Mouse (Mus musculus) cerebellum, adult 2 months (tissue): Measurements from ENCODE around the gene Mgat4b. TPM values are rescaled to one million over a fixed set of nuclear protein-coding genes. Genes with fewer than 3 reads are reported as not detected.

ENCODE experiments used
- DNase-seq, 2 experiments: peaks; one replicate each; pipeline ENCODE4 v3.0.0; 2021
- H3K27ac ChIP-seq: fragments of 200-500 bp; 2 replicates; pipeline ENCODE4 v1.5.1; 2012; ENCODE audit warnings: low read length, control low read depth, inconsistent platforms; ENCODE audit not compliant: insufficient read depth
- H3K27me3 ChIP-seq: fragments of 200-500 bp; 2 replicates; pipeline ENCODE4 v1.6.1; 2012; ENCODE audit warnings: inconsistent platforms, mild to moderate bottlenecking, low read length, moderate library complexity; ENCODE audit not compliant: control insufficient read depth, insufficient read depth
- H3K4me1 ChIP-seq: fragments of 200-500 bp; 2 replicates; pipeline ENCODE4 v1.6.1; 2011; ENCODE audit warnings: low read length; ENCODE audit not compliant: control insufficient read depth, insufficient read depth
- H3K4me3 ChIP-seq: fragments of 200-500 bp; replicated peaks from 2 replicates; pipeline ENCODE3; 2011; ENCODE audit warnings: mild to moderate bottlenecking, low read depth, low read length, control low read depth; ENCODE audit not compliant: insufficient read depth
- CTCF ChIP-seq: fragments of 200-500 bp; IDR thresholded peaks from 2 replicates; pipeline ENCODE4 v1.5.1; 2011; ENCODE audit warnings: low read depth, mild to moderate bottlenecking, control low read depth, low read length, moderate library complexity, borderline replicate concordance; ENCODE audit not compliant: insufficient read depth
- POLR2A ChIP-seq: fragments of 200-500 bp; IDR thresholded peaks from 2 replicates; pipeline ENCODE4 v1.6.1; 2011; ENCODE audit warnings: low read length, control low read depth, borderline replicate concordance; ENCODE audit not compliant: insufficient read depth
- WGBS: fragments of 180-500 bp; shearing (Covaris S2); methylation state at CpG from one replicate; pipeline ENCODE4 v1.1.7; 2018; 5-methylcytosine and 5-hydroxymethylcytosine counted together
- polyA plus RNA-seq: library from polyadenylated mRNA; depleted of rRNA; stranded (reverse); fragments of >200 nt; gene quantifications from 2 replicates; pipeline ENCODE4 v1.2.3, GENCODE M21; 2012

The Mgat4b gene
- polyA plus RNA-seq, 1 experiment, result 65.1 TPM

GRCm38 (mm10) chr11:50177111-50177510 is 33.6 kb upstream of the Mgat4b start:
- WGBS, result 59% methylated on average over 6 of the region's 6 CpGs
- Histone ChIP-seq H3K27ac (no peak overlapping the region), H3K4me3 (no peak overlapping the region), H3K27me3 (no peaks in the 10 kb centered on the region), H3K4me1 (peaks cover 4% of the 10 kb centered on the region; the same call in 1 of the 2 replicates)
- DNase-seq, result no peak
- no peak for TF ChIP-seq POLR2A
- TF ChIP-seq CTCF, result no peak

- no peak overlapping the region for H3K27ac ChIP-seq
- DNase-seq, result no peak
- H3K4me3 ChIP-seq, result no peak overlapping the region
- H3K27me3 ChIP-seq, result no peaks in the 10 kb centered on the region
- TF ChIP-seq CTCF, result no peak
- no peak for TF ChIP-seq POLR2A
- WGBS, result 89% methylated on average over 5 of the region's 5 CpGs
- H3K4me1 ChIP-seq, result peaks cover 4% of the 10 kb centered on the region; the same call in 1 of the 2 replicates
These were observed 31.9 kb upstream of the Mgat4b start for GRCm38 (mm10) chr11:50178532-50179488.

GRCm38 (mm10) chr11:50180478-50181231 is 30.0 kb upstream of the Mgat4b start:
- H3K27me3 ChIP-seq, result no peaks in the 10 kb centered on the region
- 74% methylated on average over 6 of the region's 6 CpGs for WGBS
- no peak overlapping the region for H3K27ac ChIP-seq
- DNase-seq, result no peak
- TF ChIP-seq CTCF (no peak), POLR2A (no peak)
- H3K4me1 ChIP-seq, result peaks cover 4% of the 10 kb centered on the region; the same call in 1 of the 2 replicates
- H3K4me3 ChIP-seq, result no peak overlapping the region

GRCm38 (mm10) chr11:50182702-50183101 is 28.0 kb upstream of the Mgat4b start:
- 91% methylated on average over 4 of the region's 4 CpGs for WGBS
- Histone ChIP-seq H3K27me3 (no peaks in the 10 kb centered on the region), H3K4me3 (no peak overlapping the region), H3K4me1 (no peaks in the 10 kb centered on the region), H3K27ac (no peak overlapping the region)
- TF ChIP-seq CTCF (no peak), POLR2A (no peak)
- no peak for DNase-seq

GRCm38 (mm10) chr11:50184788-50185187 is 25.9 kb upstream of the Mgat4b start:
- no peak for DNase-seq
- H3K27me3 ChIP-seq, result no peaks in the 10 kb centered on the region
- H3K4me1 ChIP-seq, result no peaks in the 10 kb centered on the region
- H3K27ac ChIP-seq, result no peak overlapping the region
- TF ChIP-seq POLR2A (no peak), CTCF (no peak)
- no peak overlapping the region for H3K4me3 ChIP-seq
- WGBS, result 90% methylated on average over 3 of the region's 3 CpGs

GRCm38 (mm10) chr11:50188682-50189081 is 22.0 kb upstream of the Mgat4b start:
- no peak for DNase-seq
- no peak for TF ChIP-seq CTCF
- no peak for TF ChIP-seq POLR2A
- 79% methylated on average over 7 of the region's 7 CpGs for WGBS
- no peak overlapping the region for H3K4me3 ChIP-seq
- no peak overlapping the region for H3K27ac ChIP-seq
- H3K4me1 ChIP-seq, result no peaks in the 10 kb centered on the region
- H3K27me3 ChIP-seq, result no peaks in the 10 kb centered on the region

GRCm38 (mm10) chr11:50190362-50190761 is 20.3 kb upstream of the Mgat4b start:
- Histone ChIP-seq H3K4me1 (no peaks in the 10 kb centered on the region), H3K4me3 (no peak overlapping the region), H3K27ac (no peak overlapping the region), H3K27me3 (no peaks in the 10 kb centered on the region)
- no peak for DNase-seq
- WGBS, result 87% methylated on average over 4 of the region's 4 CpGs
- TF ChIP-seq CTCF (no peak), POLR2A (no peak)
